Mouse (Mus musculus): Measurements from ENCODE around the gene St8sia1. TPM values are rescaled to one million over a fixed set of nuclear protein-coding genes. Genes with fewer than 3 reads are reported as not detected.

Gene St8sia1
- polyA plus RNA-seq, 1 experiment from 2014 or later, result 1.4 TPM

- ATAC-seq, result no peak
- H3K27ac ChIP-seq (ENCODE audit: low read length), result no peak overlapping the region
- H3K9me3 ChIP-seq (ENCODE audit: control insufficient read depth, low read length), result no peaks in the 10 kb centered on the region
- H3K9ac ChIP-seq (ENCODE audit: low read depth, low read length), result no peak overlapping the region
- no peaks in the 10 kb centered on the region for H3K4me1 ChIP-seq (ENCODE audit: control insufficient read depth, insufficient read depth, low read length)
- H3K4me2 ChIP-seq (ENCODE audit: low read depth, low read length), result no peak overlapping the region
- H3K36me3 ChIP-seq (ENCODE audit: control insufficient read depth, insufficient read depth, low read length), result no peaks in the 10 kb centered on the region
- 62% methylated on average over 6 of the region's 6 CpGs for WGBS
- H3K27me3 ChIP-seq (replicated peaks; ENCODE audit: control insufficient read depth, insufficient read depth, low read length), result no peaks in the 10 kb centered on the region
- H3K4me3 ChIP-seq (ENCODE audit: low read length), result no peak overlapping the region
Measured at GRCm38 (mm10) chr6:142918691-142919090, 45.6 kb downstream of the St8sia1 start.

GRCm38 (mm10) chr6:142917471-142917901, 46.8 kb downstream of the St8sia1 start:
- Histone ChIP-seq H3K4me1 (ENCODE audit: control insufficient read depth, insufficient read depth, low read length) (no peaks in the 10 kb centered on the region), H3K36me3 (ENCODE audit: control insufficient read depth, insufficient read depth, low read length) (no peaks in the 10 kb centered on the region), H3K4me3 (ENCODE audit: low read length) (no peak overlapping the region), H3K9ac (ENCODE audit: low read depth, low read length) (no peak overlapping the region), H3K27ac (ENCODE audit: low read length) (no peak overlapping the region), H3K9me3 (ENCODE audit: control insufficient read depth, low read length) (no peaks in the 10 kb centered on the region), H3K4me2 (ENCODE audit: low read depth, low read length) (no peak overlapping the region), H3K27me3 (replicated peaks; ENCODE audit: control insufficient read depth, insufficient read depth, low read length) (no peaks in the 10 kb centered on the region)
- 77% methylated on average over 13 of the region's 13 CpGs for WGBS
- no peak for ATAC-seq

GRCm38 (mm10) chr6:142916271-142916941, 47.8 kb downstream of the St8sia1 start:
- Histone ChIP-seq H3K4me2 (ENCODE audit: low read depth, low read length) (no peak overlapping the region), H3K4me3 (ENCODE audit: low read length) (no peak overlapping the region), H3K27me3 (replicated peaks; ENCODE audit: control insufficient read depth, insufficient read depth, low read length) (no peaks in the 10 kb centered on the region), H3K4me1 (ENCODE audit: control insufficient read depth, insufficient read depth, low read length) (no peaks in the 10 kb centered on the region), H3K9me3 (ENCODE audit: control insufficient read depth, low read length) (no peaks in the 10 kb centered on the region), H3K27ac (ENCODE audit: low read length) (no peak overlapping the region), H3K9ac (ENCODE audit: low read depth, low read length) (no peak overlapping the region), H3K36me3 (ENCODE audit: control insufficient read depth, insufficient read depth, low read length) (no peaks in the 10 kb centered on the region)
- no peak for ATAC-seq
- WGBS, result 85% methylated on average over 11 of the region's 11 CpGs

- Histone ChIP-seq H3K4me2 (ENCODE audit: low read depth, low read length) (no peak overlapping the region), H3K27me3 (replicated peaks; ENCODE audit: control insufficient read depth, insufficient read depth, low read length) (no peaks in the 10 kb centered on the region), H3K9ac (ENCODE audit: low read depth, low read length) (no peak overlapping the region), H3K4me1 (ENCODE audit: control insufficient read depth, insufficient read depth, low read length) (no peaks in the 10 kb centered on the region), H3K36me3 (ENCODE audit: control insufficient read depth, insufficient read depth, low read length) (no peaks in the 10 kb centered on the region), H3K4me3 (ENCODE audit: low read length) (no peak overlapping the region), H3K9me3 (ENCODE audit: control insufficient read depth, low read length) (no peaks in the 10 kb centered on the region), H3K27ac (ENCODE audit: low read length) (no peak overlapping the region)
- no peak for ATAC-seq
- 70% methylated on average over 5 of the region's 5 CpGs for WGBS
Measured at GRCm38 (mm10) chr6:142915464-142915863, 48.8 kb downstream of the St8sia1 start.

GRCm38 (mm10) chr6:142914676-142915075, 49.6 kb downstream of the St8sia1 start:
- no peak for ATAC-seq
- Histone ChIP-seq H3K4me2 (ENCODE audit: low read depth, low read length) (no peak overlapping the region), H3K27me3 (replicated peaks; ENCODE audit: control insufficient read depth, insufficient read depth, low read length) (no peaks in the 10 kb centered on the region), H3K4me3 (ENCODE audit: low read length) (no peak overlapping the region), H3K36me3 (ENCODE audit: control insufficient read depth, insufficient read depth, low read length) (no peaks in the 10 kb centered on the region), H3K27ac (ENCODE audit: low read length) (no peak overlapping the region), H3K9ac (ENCODE audit: low read depth, low read length) (no peak overlapping the region), H3K9me3 (ENCODE audit: control insufficient read depth, low read length) (no peaks in the 10 kb centered on the region), H3K4me1 (ENCODE audit: control insufficient read depth, insufficient read depth, low read length) (no peaks in the 10 kb centered on the region)
- 87% methylated on average over 10 of the region's 10 CpGs for WGBS

GRCm38 (mm10) chr6:142911263-142911662, 53.0 kb downstream of the St8sia1 start:
- H3K4me2 ChIP-seq (ENCODE audit: low read depth, low read length), result no peak overlapping the region
- no peak overlapping the region for H3K4me3 ChIP-seq (ENCODE audit: low read length)
- H3K36me3 ChIP-seq (ENCODE audit: control insufficient read depth, insufficient read depth, low read length), result no peaks in the 10 kb centered on the region
- H3K27me3 ChIP-seq (replicated peaks; ENCODE audit: control insufficient read depth, insufficient read depth, low read length), result no peaks in the 10 kb centered on the region
- no peaks in the 10 kb centered on the region for H3K4me1 ChIP-seq (ENCODE audit: control insufficient read depth, insufficient read depth, low read length)
- no peak for ATAC-seq
- H3K27ac ChIP-seq (ENCODE audit: low read length), result no peak overlapping the region
- H3K9ac ChIP-seq (ENCODE audit: low read depth, low read length), result no peak overlapping the region
- no peaks in the 10 kb centered on the region for H3K9me3 ChIP-seq (ENCODE audit: control insufficient read depth, low read length)
- WGBS, result 88% methylated on average over 3 of the region's 3 CpGs

GRCm38 (mm10) chr6:142910721-142911120, 53.5 kb downstream of the St8sia1 start:
- Histone ChIP-seq H3K36me3 (ENCODE audit: control insufficient read depth, insufficient read depth, low read length) (no peaks in the 10 kb centered on the region), H3K4me3 (ENCODE audit: low read length) (no peak overlapping the region), H3K9ac (ENCODE audit: low read depth, low read length) (no peak overlapping the region), H3K4me1 (ENCODE audit: control insufficient read depth, insufficient read depth, low read length) (no peaks in the 10 kb centered on the region), H3K27me3 (replicated peaks; ENCODE audit: control insufficient read depth, insufficient read depth, low read length) (no peaks in the 10 kb centered on the region), H3K27ac (ENCODE audit: low read length) (no peak overlapping the region), H3K9me3 (ENCODE audit: control insufficient read depth, low read length) (no peaks in the 10 kb centered on the region), H3K4me2 (ENCODE audit: low read depth, low read length) (no peak overlapping the region)
- WGBS, result 95% methylated on average over 7 of the region's 7 CpGs
- no peak for ATAC-seq

GRCm38 (mm10) chr6:142909771-142910105, 54.5 kb downstream of the St8sia1 start:
- H3K4me3 ChIP-seq (ENCODE audit: low read length), result no peak overlapping the region
- no peaks in the 10 kb centered on the region for H3K36me3 ChIP-seq (ENCODE audit: control insufficient read depth, insufficient read depth, low read length)
- H3K4me2 ChIP-seq (ENCODE audit: low read depth, low read length), result no peak overlapping the region
- H3K27ac ChIP-seq (ENCODE audit: low read length), result no peak overlapping the region
- ATAC-seq, result no peak
- H3K9me3 ChIP-seq (ENCODE audit: control insufficient read depth, low read length), result no peaks in the 10 kb centered on the region
- 84% methylated on average over 3 of the region's 3 CpGs for WGBS
- no peaks in the 10 kb centered on the region for H3K27me3 ChIP-seq (replicated peaks; ENCODE audit: control insufficient read depth, insufficient read depth, low read length)
- no peaks in the 10 kb centered on the region for H3K4me1 ChIP-seq (ENCODE audit: control insufficient read depth, insufficient read depth, low read length)
- no peak overlapping the region for H3K9ac ChIP-seq (ENCODE audit: low read depth, low read length)

- H3K4me3 ChIP-seq (ENCODE audit: low read length), result no peak overlapping the region
- no peaks in the 10 kb centered on the region for H3K36me3 ChIP-seq (ENCODE audit: control insufficient read depth, insufficient read depth, low read length)
- 69% methylated on average over 5 of the region's 5 CpGs for WGBS
- no peak for ATAC-seq
- no peaks in the 10 kb centered on the region for H3K9me3 ChIP-seq (ENCODE audit: control insufficient read depth, low read length)
- no peak overlapping the region for H3K4me2 ChIP-seq (ENCODE audit: low read depth, low read length)
- H3K4me1 ChIP-seq (ENCODE audit: control insufficient read depth, insufficient read depth, low read length), result no peaks in the 10 kb centered on the region
- H3K27ac ChIP-seq (ENCODE audit: low read length), result no peak overlapping the region
- H3K27me3 ChIP-seq (replicated peaks; ENCODE audit: control insufficient read depth, insufficient read depth, low read length), result no peaks in the 10 kb centered on the region
- H3K9ac ChIP-seq (ENCODE audit: low read depth, low read length), result no peak overlapping the region
Measured at GRCm38 (mm10) chr6:142908911-142909770, 55.1 kb downstream of the St8sia1 start.

All from intestine, embryonic 16.5 days (tissue).